Mouse (Mus musculus) ES-E14 (cell line): ENCODE measurements around the gene Zbtb7b. TPM values are rescaled to one million over a fixed set of nuclear protein-coding genes. Genes with fewer than 3 reads are reported as not detected.
"Not testable (repeated sequence)": the region's sequence is repeated elsewhere in the genome, so short reads cannot be mapped to it uniquely, and the experiment has no call there.

Experiments
- DNase-seq: peaks from one replicate; pipeline ENCODE4 v3.0.0-alpha.2; 2013; ENCODE audit warnings: low read depth, low spot score
- H3K27ac ChIP-seq: 2 replicates; pipeline ENCODE4 v1.5.1; 2012; ENCODE audit warnings: low read depth, mild to moderate bottlenecking, low read length, moderate library complexity, mixed read lengths; ENCODE audit not compliant: poor library complexity, insufficient read depth, severe bottlenecking
- H3K36me3 ChIP-seq: 2 replicates; pipeline ENCODE4 v1.6.1; 2012; ENCODE audit warnings: mild to moderate bottlenecking, low read length, moderate library complexity, mixed read lengths; ENCODE audit not compliant: control insufficient read depth, poor library complexity, insufficient read depth, severe bottlenecking
- H3K4me1 ChIP-seq, 2 experiments: fragments of 150-350 bp in 1 of 2; sonication (generic) in 1 of 2; 2 replicates each; pipeline ENCODE4 v1.6.1; 2012; ENCODE audit warnings: low read length in 2 of 2, mild to moderate bottlenecking in 1 of 2, mixed read lengths in 1 of 2; ENCODE audit not compliant: control insufficient read depth in 2 of 2, insufficient read depth in 2 of 2, poor library complexity in 1 of 2
- H3K4me3 ChIP-seq, 2 experiments: fragments of 150-350 bp in 1 of 2; sonication (generic) in 1 of 2; 2 replicates each; pipeline ENCODE4 v1.5.1; 2012; ENCODE audit warnings: low read length in 2 of 2, low read depth in 1 of 2, mild to moderate bottlenecking in 1 of 2, mixed read lengths in 1 of 2; ENCODE audit not compliant: insufficient read depth in 1 of 2, poor library complexity in 1 of 2, severe bottlenecking in 1 of 2
- H3K9ac ChIP-seq: 2 replicates; pipeline ENCODE4 v1.6.1; 2012; ENCODE audit warnings: low read depth, mild to moderate bottlenecking, low read length, mixed read lengths; ENCODE audit not compliant: poor library complexity, insufficient read depth, severe bottlenecking
- H3K9me3 ChIP-seq: fragments of 150-350 bp; sonication (generic); 2 replicates; pipeline ENCODE4 v1.6.1; 2012; ENCODE audit warnings: low read depth, mild to moderate bottlenecking, low read length; ENCODE audit not compliant: control insufficient read depth, insufficient read depth
- CHD2 ChIP-seq: IDR thresholded peaks from 2 replicates; pipeline ENCODE4 v1.6.1; 2014; ENCODE audit warnings: mild to moderate bottlenecking, low read depth, low read length, inconsistent platforms
- HCFC1 ChIP-seq: IDR thresholded peaks from 2 replicates; pipeline ENCODE4 v1.6.1; 2012; ENCODE audit warnings: low read length, inconsistent platforms, borderline replicate concordance; ENCODE audit not compliant: insufficient read depth
- MAFK ChIP-seq: IDR thresholded peaks from 2 replicates; pipeline ENCODE4 v1.6.1; 2014; ENCODE audit warnings: mild to moderate bottlenecking, low read depth, low read length, inconsistent platforms; ENCODE audit not compliant: insufficient read depth
- ZC3H11A ChIP-seq: IDR thresholded peaks from 2 replicates; pipeline ENCODE4 v1.6.1; 2012; ENCODE audit warnings: low read depth, mild to moderate bottlenecking, inconsistent platforms, low read length, borderline replicate concordance
- ZNF384 ChIP-seq: IDR thresholded peaks from 2 replicates; pipeline ENCODE4 v1.6.1; 2012; ENCODE audit warnings: low read depth, low read length, inconsistent platforms
- in situ Hi-C, 2 experiments: fragments of 600-800 bp; cut with MboI; formaldehyde crosslinking; loops; one replicate each; pipeline ENCODE4 v1.15.1; 2025; ENCODE audit warnings: low sequenced_read_pairs in 2 of 2, inconsistent platforms in 1 of 2; ENCODE audit not compliant: unreplicated experiment in 2 of 2
- total RNA-seq: library from RNA; depleted of rRNA; stranded (reverse); fragments of 300-350 nt; gene quantifications from 2 replicates; pipeline ENCODE4 v1.2.3, GENCODE M21; 2012

The Zbtb7b gene
- total RNA-seq, 1 experiment, result 13.0 TPM

GRCm38 (mm10) chr3:89435041-89435440 lies 40.5 kb upstream of the Zbtb7b start:
- no peaks in the 10 kb centered on the region for H3K9me3 ChIP-seq
- in situ Hi-C loops, result no loop called here
- TF ChIP-seq HCFC1 (no peak), ZNF384 (no peak), MAFK (no peak), CHD2 (no peak), ZC3H11A (no peak)

GRCm38 (mm10) chr3:89434532-89434931 lies 40.0 kb upstream of the Zbtb7b start:
- H3K4me3 ChIP-seq, result peak overlapping the region in 1 of 2 experiments; percentile 11; a peak in 1 of 4 replicates

More at GRCm38 (mm10) chr3:89435041-89435440, 40.5 kb upstream of the Zbtb7b start:
- Histone ChIP-seq H3K27ac (no peak overlapping the region), H3K4me1 (peaks cover 3 to 27% of the 10 kb centered on the region in 2 experiments; a peak in 2 of 4 replicates), H3K9ac (peak overlapping the region; percentile 4; the same call in 1 of the 2 replicates), H3K36me3 (peaks cover 15% of the 10 kb centered on the region), H3K4me3 (peak overlapping the region in 1 of 2 experiments; percentile 11; a peak in 1 of 4 replicates)
- no peak for DNase-seq

GRCm38 (mm10) chr3:89432606-89433005 lies 38.0 kb upstream of the Zbtb7b start:
- Histone ChIP-seq H3K9ac (no peak overlapping the region), H3K36me3 (peaks cover 21% of the 10 kb centered on the region), H3K4me1 (peaks cover 3 to 25% of the 10 kb centered on the region in 2 experiments; a peak in 2 of 4 replicates), H3K27ac (no peak overlapping the region), H3K4me3 (no peak overlapping the region; a peak in 1 of 4 replicates), H3K9me3 (no peaks in the 10 kb centered on the region)
- in situ Hi-C loops, result no loop called here
- DNase-seq, result no peak
- TF ChIP-seq CHD2 (no peak), HCFC1 (no peak), ZC3H11A (no peak), MAFK (no peak), ZNF384 (no peak)

More at GRCm38 (mm10) chr3:89434532-89434931, 40.0 kb upstream of the Zbtb7b start:
- peak overlapping the region; percentile 4; the same call in 1 of the 2 replicates for H3K9ac ChIP-seq
- peaks cover 3 to 27% of the 10 kb centered on the region in 2 experiments; a peak in 2 of 4 replicates for H3K4me1 ChIP-seq
- no peak for DNase-seq
- in situ Hi-C loops, result no loop called here
- H3K9me3 ChIP-seq, result no peaks in the 10 kb centered on the region
- no peak overlapping the region for H3K27ac ChIP-seq
- H3K36me3 ChIP-seq, result peaks cover 15% of the 10 kb centered on the region
- TF ChIP-seq HCFC1 (no peak), ZC3H11A (no peak), ZNF384 (no peak), MAFK (no peak), CHD2 (no peak)

- no peaks in the 10 kb centered on the region for H3K9me3 ChIP-seq
- peaks cover 0 to 16% of the 10 kb centered on the region in 2 experiments; a peak in 2 of 4 replicates for H3K4me1 ChIP-seq
- peak within 1 kb of the TSS; percentile 76 for H3K27ac ChIP-seq
- in situ Hi-C loops, result no loop called here
- H3K4me3 ChIP-seq, result peak within 1 kb of the TSS; percentile 76 to 91
- TF ChIP-seq HCFC1 (0 out of 2 replicates have a peak, but pooled peaks have one; percentile 49), CHD2 (no peak), MAFK (no peak), ZC3H11A (no peak), ZNF384 (no peak)
- DNase-seq, result peak; percentile 91
- peaks cover 36% of the 10 kb centered on the region for H3K36me3 ChIP-seq
- H3K9ac ChIP-seq, result peak within 1 kb of the TSS; percentile 88
Observed at GRCm38 (mm10) chr3:89430171-89431159, 35.9 kb upstream of the Zbtb7b start, which contains the start of gene Pygo2. Gene Pygo2, plus strand, starts transcription at chr3:89430214.

- Histone ChIP-seq H3K36me3 (peaks cover 47% of the 10 kb centered on the region), H3K4me1 (peaks cover 9 to 23% of the 10 kb centered on the region in 2 experiments; a peak in 3 of 4 replicates)
- H3K9me3 ChIP-seq, H3K27ac ChIP-seq, DNase-seq, in situ Hi-C loops, H3K4me3 ChIP-seq, H3K9ac ChIP-seq: not testable (repeated sequence)
Observed at GRCm38 (mm10) chr3:89429021-89429420, 34.4 kb upstream of the Zbtb7b start.
